Mouse (Mus musculus) gastrocnemius, postnatal 25 days (tissue): ENCODE measurements at regions not wholly inside any gene's neighbourhood (a gene's known extent, or its start where the extent isn't known, plus 50 kb on each side); places are given as distances from the start of the nearest gene placed in this dataset.

Experiments
- DNase-seq: peaks from one replicate; pipeline ENCODE4 v3.0.0; 2022

DNA sequence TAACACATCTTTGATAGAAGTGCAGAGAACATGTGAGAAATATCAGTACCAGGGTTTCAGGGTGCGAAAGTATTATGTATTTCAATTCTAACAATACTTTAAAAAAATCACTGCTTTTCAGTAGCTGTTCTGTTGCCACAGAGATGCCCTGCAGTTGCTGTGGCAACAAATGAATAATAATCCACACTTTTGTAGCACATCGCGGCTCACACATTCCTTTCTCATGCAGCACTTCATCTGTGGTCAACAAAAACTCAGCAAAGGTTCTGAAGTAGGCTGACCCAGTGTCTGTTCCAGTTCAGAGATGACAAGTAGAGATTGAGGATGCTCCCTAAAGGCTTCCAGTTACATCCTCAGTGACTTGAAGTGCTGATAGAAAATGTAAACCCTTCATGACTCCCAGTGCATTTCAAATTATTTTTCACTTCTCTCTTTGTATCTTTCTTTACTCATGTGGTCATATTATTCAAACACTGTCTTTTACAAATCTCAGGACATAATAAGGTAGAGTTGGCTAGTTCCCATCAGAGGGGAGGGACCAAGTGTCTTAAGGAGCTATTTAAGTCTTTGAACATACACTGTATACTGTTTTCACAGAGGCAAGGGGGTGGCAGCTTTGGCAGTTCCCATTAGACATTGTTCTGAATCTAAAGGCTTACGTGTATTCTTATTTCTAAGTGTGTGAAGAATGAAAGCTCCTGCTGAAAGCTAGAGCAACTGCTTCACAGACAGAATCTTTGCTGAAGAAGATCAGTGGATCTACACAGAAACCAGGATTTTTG, 460.6 kb upstream of the Slit2 start:
- DNase-seq = no peak

DNA sequence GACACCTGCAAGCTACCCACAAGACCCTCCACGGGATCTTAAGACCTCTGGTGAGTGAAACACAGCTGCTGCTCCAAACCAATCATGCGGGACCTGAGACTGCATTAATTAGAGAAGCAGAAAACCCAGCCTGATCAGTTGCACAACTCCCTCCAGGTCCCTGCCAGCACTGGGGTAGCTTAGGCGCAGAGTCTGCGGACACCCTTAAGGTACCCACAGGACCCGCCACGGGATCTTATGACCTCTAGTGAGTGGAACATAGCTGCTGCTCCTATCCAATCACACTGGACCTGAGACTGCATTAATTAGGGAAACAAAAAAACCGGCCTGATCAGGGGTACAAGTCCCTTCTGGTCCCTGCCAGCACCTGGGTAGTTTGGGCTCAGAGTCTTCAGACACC, 454.3 kb upstream of the Slit2 start:
- no peak for DNase-seq

DNA sequence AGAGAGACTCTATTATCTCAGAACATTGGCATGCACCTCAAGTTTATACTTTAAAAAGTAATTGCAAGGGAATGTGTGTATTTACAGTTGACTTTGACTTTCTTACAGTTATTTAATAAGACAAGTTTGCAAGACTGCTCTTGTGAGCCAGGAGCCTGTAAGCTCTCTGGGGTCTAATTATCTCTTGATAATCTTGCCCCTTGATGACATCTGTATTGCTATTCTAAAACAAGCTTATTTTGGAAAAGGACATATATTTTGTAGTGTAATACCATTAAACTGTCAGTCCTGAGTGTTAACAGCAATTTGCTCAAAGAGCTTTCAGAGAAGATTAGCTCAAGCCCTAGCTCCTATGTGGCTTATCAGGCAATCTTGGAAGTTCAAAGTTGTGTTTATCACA, 445.4 kb upstream of the Slit2 start:
- DNase-seq = no peak

DNA sequence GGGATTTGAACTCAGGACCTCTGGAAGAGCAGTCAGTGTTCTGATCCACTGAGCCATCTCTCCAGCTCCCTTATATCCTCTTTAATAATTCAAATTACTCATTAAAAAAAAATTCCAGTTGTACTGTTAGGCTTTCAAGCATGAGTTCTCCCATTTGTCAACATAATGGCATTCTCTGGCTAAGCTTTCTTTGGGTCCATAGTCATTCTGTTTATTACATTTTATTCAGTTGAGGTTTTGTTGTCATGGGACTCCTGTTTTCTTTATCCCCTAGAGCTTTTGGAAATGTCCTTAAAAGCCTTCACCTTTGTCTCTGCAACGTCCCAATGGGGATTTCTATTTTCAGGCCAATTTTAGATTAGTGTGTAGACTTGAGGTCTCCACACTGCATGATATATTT, 440.7 kb upstream of the Slit2 start:
- DNase-seq = no peak

DNA sequence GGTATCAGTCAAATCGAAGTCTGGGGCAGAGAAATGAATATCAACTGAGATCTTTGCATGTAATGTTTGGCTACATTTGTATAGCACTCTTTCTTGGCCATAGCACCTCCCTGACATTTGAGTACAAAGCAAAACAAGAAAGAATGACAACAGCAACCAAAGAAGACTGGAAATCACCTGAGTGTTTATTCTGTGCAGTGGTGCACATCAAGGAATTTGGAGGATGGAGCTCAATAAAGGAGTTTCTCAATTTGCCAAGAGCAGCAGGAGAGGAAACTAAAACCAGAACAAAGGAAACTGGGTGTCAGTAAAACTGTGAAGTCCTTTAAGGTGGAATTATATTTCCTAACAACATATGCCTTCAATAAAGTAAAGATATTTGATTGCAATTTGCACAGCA, 426.2 kb upstream of the Slit2 start:
- DNase-seq = no peak

DNA sequence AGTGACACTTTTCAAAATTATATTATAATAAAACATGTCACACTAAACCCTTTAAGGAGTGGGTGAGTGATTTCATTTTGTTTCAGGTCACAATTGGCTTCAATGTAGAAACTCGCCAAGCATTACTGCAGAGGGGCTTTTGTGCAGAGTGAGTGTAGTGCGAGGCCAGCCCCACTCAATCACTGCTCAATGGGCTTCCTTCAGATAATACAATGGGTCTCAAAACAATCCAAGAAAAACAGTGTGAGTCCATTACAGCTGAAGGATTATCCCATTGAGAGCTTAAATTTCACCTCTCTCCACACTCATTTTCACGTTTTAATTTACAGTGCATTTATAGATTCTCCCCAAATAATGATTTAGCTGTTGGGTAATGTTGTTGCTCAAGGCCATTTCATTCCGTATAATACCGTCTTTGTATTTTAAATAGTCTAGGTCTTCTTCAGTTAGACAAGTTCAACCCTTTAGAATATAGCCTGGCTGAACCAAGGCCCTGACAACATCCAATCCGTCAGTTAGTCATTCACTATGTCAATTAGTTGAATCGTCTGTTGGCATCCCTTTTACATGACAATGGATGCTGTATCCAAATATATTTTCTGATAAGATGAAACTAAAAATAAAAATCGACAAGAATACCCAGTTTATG, 425.7 kb upstream of the Slit2 start:
- no peak for DNase-seq
